Mouse (Mus musculus): ENCODE measurements around the gene Carmil1.

DNA sequence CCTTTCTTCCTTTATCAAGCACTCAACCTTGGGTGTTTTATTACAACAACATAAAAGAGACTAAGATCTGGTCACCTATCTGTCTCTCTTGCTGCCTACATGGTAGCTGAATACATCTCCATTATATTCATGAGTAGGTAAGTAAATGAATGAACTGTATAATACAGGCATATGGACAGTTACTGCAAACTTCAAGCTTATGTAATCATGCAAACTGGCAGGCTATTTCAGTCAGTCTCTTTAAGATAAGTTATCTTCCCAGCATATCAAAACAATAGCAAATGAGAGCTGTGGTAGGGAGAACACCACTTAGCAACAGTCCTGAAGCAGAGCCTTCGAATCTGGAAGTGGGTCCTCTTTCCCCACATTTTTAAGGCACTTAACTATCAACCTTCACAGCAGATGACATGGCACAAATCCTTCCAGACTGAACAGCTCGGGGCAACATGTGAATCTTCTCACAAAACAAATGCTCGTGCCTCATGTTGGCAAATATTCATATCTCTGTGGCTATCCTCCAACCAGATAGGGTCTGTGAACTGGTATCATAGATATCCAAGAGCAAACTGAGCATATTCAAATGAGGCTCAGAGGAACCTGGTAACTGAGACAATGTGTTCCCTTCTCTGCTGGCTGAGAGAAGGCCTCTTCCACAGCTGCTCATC is 42.0 kb downstream of the Carmil1 start:
- TF ChIP-seq USF1 (IDR thresholded peaks at IDR 0.05; ENCODE audit: low read depth), result no peak
- TF ChIP-seq CTCF (IDR thresholded peaks at IDR 0.05; ENCODE audit: control insufficient read depth, insufficient read depth, insufficient read length), result no peak
